Mouse (Mus musculus) heart, adult 9 months (tissue): ENCODE results near the gene Ankdd1b.

Experiments used
- DNase-seq, 2 experiments: peaks; one replicate each; pipeline ENCODE4 v3.0.0; 2022; ENCODE audit warnings: low spot score in 2 of 2

Gene Ankdd1b

DNA sequence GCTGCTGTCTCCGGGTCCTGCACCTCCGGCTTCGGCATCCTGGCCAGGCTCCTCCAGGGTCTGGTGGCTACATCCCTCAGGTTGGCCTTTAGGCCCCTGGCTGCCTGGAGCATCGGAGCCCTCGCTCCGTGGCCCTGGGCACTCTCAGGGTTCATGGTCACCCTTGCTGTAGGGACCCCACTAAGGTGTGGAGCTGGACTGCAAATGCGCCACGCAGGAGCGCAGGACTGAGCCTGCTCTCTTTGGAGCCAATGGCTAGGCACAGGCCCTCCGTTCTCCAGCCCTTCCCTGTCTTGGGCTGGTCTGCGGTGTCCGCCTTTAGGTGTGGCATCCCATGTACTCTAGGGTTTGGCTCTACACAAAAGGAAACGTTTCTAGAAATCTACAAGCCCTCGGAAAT lies at the start of gene Ankdd1b:
Gene Ankdd1b (minus strand): TSS at position 242 of the 400 bp plus-strand sequence.
- DNase-seq = no peak

DNA sequence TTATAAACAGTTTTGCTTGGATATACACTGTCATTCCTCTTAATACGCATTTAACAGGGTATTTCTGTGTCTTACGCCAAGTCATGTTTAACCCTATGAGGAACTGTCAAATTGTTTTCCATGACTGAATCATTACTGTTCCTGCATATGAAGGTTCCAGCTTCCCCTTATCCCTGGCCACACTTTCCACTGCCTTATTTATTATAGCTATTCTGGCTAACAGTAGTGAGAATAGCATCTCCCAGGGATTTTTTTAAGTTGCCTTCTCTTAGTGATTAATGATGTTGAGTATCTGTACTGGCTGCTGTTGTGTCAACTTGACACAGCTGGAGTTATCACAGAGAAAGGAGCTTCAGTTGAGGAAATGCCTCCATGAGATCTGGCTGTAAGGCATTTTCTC lies 46.3 kb upstream of the Ankdd1b start:
- DNase-seq = no peak

DNA sequence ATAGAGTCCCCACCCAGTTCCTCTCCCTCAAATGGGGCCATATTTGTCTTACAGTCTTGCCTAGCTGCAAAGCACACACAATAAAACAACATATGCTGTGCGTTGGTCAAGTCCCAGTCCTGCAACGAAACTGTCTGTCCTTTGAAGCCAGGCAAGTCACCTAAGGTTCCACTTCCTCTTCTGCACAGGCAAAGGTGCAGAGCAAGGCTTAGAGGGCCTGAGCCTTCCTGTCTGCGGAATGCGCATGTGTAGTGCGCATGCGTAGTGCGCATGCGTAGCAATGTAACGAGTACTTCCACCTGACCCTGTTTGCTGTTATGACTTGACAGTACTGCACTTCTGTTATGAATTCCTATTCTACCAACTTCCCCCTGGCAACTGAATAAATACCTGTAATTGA lies 45.3 kb upstream of the Ankdd1b start:
- DNase-seq = no peak

DNA sequence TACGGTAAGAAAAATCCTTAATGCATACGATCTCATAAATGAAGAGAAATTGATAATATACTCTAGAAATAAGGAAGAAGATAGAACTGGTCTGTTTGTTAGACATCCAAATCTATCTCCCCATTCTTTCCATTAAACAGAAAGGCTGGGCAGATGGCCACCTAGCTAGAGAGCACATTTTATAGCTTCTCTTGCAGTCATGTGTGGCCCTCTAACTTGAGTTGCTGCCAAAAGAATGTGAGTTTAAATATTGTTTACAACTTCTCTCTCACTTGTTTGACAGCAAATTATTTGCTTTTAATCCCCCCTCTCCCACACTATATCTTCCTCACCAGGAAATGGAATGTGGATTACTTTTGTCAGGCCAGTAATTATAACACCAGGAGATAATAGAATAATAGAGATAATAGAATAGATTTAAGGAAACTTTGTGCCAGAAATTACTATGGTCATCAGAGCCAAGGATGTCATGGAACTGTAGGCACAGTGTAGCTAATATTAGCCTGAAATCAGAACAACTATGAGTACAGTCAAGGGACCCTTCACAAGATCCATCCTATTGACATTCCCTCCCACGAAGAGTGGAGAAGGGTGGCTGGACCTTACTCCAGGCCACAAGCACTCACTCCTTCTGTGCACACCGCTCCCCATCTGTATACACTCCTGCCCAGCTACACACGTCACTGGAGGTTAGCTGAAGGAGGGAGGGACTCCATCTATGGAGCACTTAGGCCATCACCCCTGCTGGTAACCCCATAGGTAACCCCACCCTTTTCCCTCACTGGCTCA lies 43.4 kb upstream of the Ankdd1b start:
- DNase-seq = no peak

DNA sequence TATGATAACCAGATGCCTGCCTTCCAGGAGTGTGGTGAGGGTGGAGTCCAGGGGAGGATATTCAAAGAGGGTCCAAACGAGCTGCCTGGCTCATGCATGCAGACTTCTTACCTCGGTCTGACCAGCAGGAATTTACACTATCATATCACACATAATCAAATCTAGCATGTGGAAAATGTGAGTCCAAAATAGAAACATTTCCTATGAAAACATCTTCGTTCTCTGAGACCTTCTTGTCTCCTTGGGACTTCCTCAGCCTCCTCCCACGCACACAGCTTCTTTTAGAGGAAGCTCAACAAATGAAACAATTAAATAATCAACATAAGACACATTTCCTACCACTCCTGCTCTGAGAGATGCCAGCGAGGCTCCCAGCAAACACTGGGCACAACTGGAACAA lies 40.9 kb upstream of the Ankdd1b start:
- peak; percentile 36 to 37 for DNase-seq

DNA sequence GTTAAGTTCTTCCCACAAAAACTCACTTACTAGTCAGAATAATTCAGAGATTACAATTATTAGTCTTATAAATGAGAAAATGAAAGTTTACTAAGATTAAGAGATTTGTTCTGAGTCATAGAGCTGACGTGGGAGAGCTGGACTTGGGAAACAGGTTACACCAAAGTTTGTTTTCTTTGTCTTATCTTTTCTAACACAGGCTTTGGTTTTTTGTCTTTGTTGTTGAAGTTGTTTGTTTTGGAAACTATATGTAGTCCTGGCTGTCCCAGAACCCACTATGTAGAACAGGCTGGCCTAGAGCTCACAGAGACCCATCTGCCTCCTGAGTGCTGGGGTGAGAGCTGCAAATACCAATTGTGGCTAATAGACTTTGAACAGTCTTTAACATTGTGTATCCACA lies 40.3 kb upstream of the Ankdd1b start:
- peak in 1 of 2 experiments; percentile 7 for DNase-seq

DNA sequence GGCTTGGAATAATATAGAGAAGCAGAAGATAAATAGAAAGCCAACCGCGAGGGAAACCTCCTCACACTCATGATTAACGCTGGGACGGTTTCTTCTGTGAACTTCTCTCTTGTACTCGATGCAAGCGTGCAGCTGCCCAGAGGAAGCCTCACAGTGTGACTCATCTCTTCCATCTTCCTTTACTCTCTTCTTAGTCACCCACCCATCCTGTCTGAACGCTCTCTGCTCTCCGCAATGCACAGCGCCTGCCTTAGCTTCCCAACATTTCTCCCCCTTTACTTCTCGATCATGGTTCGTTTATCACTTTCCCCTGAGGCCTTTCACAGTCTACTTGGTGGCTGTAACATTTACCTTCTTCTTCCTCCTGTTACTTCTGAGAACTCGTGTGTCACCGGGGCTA lies 39.6 kb upstream of the Ankdd1b start:
- peak; percentile 47 to 57 for DNase-seq

DNA sequence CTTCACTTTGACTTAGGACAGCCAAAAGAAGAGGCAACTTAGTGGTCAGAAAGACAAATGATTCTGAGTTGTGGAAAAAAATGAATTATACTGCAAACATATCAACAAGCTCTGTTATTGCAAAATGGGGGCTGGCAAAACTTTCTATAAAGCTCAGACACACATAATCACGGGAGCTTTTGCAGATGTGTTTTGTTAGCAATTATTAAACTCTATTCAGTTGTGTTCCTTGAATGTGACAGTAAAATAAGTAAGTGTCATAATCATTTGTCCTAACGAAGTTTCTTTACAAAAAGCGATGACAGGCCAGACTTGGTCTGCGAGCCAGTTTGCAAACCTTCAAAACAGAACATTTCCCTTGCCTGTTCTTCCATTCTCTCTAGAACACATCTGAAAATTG lies 36.5 kb upstream of the Ankdd1b start:
- no peak for DNase-seq

DNA sequence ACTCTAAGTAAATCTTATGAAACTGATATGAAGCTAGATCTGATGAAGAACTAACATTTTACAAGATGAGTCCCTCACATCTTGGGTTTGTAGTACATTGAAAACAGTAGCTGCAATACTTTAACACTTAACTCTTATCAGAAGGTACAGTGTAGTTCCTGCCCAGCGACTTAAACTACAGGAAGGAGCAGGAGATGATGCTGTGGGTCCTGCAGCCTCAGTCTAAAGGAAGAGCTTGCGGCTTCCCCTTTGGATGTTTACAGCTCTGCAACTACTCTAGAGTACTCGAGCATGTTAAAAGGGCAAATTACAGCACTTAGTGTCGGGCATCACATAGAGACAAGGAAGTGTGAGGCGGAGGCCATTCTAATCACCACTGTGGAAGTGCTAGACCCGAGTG lies 35.3 kb upstream of the Ankdd1b start:
- no peak for DNase-seq

DNA sequence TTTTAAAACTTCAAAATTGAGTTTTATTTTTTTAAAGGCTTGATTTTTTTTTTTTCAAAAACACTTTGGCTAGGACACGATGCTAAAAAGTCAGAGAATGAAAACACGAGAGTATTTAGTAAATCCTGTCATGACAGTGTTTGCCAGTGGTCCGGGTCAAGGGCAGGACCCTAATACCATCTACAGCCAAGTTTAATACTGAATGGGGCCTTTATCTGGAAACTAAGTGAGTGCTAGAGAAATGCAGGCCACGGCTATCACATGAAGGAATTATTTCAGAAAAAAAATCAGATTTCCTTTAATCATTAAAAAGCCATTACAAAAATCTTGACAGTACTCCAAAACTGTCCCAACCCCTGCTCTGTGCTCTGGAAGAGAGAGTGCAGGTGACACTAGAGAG lies 34.7 kb upstream of the Ankdd1b start:
- no peak for DNase-seq

DNA sequence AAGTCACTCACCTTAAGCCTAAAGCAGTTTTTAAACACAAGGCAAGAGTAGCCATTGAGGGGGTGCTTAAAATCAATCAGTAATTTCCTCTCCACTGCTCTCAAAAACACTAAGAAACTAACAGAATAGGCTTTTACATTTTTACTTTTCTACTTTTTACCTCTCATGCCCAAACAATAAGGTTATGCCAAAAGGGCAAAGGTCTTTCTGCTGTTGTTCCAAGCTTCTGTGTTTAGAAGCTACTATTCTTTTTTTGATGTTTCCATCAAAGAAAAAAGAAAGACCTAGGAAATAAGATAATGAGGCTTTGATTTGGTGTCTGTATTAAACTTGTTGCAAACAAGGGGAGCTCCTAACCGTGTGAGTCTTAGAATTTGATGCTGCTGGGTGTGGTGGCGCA lies 28.9 kb upstream of the Ankdd1b start:
- no peak for DNase-seq

DNA sequence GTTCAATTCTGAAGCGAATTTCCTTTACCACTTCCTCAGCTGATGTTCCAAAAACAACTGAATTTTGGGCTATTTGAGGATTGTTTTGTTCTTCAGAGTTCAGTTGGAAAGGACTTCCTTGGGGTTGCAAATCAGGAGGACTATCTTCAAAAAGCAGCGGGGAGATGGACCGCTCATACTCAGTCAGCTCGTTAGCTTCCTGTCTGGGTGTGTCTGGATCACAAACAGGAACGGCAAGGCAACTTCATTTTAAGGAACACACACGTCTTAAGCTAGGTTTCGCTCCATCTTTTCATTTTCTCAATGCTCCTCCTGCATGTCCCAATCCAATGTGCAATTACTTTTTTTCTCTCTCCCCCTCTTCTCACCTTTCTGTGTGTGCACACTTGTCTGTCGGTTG lies 25.6 kb upstream of the Ankdd1b start:
- DNase-seq = peak in 1 of 2 experiments; percentile 4

DNA sequence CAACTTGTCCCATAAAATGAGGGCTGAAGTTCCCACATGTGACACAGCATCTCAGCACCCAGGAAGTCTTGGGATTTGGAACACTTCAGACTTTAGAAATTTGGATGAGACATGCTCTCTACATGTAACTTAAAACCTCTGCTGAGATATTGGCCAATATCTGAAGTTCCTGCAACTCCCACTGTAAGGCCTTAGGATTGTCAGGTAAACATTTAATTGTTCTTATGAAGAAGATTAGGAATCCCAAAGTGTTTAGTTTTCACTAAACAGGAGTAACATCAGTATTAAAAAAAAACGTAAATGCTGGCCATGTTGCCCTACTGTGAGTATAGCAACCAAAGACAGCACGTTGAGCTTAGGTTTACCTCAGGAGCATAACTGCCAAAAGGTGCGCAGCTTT lies 19.4 kb upstream of the Ankdd1b start, which contains the start of gene Gm17622:
Gene Gm17622 (plus strand): TSS at position 301 of the 400 bp plus-strand sequence.
- DNase-seq = no peak

DNA sequence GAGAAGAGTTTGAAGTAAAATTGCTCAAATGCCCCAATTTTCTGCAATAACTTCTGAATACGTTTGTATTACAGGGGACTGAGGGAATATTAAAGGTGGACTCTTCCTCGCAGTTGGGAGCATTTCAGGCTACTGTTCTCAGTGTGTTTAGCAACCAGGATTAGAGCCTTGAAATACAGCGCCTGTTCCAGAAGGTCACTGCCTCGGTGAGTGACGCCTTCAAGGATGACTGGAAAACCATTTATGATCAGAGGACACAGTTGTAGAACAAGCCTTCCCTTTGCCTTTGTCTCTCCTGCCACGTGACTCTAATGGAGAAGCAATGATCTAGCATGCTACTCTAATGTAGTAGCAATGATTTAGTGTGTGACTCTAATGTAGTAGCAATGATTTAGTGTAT lies 17.0 kb upstream of the Ankdd1b start:
- DNase-seq = no peak

DNA sequence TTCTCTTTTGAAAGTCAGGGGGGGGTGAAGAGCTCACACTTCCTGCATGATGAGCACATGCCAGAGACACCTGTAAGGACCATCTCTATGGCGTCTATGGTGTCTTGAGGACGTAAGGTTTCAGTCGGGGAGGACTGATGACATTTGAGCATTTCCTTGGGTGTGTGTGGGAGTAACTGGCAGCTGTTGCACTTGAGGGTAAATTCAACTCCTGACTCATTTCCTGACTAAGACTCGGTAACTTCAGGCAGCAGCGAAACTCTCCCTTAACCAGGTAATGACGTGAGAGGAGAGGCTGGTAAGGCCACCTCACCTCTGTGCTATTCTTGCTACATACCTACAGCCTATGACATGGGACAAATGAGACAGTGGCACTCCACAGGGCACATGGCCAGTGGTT lies 16.2 kb upstream of the Ankdd1b start:
- DNase-seq = no peak

DNA sequence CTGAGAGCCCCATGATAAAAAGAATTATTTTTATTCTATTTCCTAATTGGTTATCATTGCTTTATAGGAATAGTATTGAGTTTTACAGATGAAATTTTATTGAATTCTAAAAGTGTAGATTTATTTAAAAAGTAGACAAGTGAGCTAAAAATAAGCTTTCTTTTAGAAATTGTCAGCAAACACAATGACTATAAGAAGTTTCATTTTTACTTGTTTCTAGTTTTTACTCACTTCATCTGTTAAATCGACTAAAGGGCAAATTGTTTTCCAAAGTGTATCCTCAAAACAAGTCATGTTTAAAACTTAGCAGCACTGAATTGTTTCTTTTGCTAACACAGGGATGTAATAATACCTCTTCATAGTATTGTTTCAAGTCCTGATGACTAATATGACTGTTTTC lies 8.0 kb upstream of the Ankdd1b start:
- DNase-seq = no peak

DNA sequence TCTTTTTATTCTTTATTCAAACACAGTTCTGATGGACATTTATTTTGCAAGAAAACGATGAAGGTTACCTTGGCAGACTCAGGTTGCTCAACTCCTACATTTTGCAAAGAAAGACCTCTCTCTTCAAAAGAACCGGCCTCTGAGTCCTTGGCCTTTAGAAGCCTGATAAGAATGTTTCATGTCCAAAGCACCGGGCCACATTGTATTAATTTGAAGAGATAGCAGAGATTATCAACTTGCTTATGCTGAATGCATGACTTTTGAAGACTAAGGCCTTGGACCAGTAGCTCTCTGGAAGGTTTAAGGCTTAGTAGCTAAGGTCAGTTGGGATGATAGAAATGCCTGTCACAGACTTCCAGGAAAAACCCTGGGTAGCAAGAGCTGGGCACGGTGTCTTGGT lies 6.2 kb upstream of the Ankdd1b start:
- DNase-seq = no peak

DNA sequence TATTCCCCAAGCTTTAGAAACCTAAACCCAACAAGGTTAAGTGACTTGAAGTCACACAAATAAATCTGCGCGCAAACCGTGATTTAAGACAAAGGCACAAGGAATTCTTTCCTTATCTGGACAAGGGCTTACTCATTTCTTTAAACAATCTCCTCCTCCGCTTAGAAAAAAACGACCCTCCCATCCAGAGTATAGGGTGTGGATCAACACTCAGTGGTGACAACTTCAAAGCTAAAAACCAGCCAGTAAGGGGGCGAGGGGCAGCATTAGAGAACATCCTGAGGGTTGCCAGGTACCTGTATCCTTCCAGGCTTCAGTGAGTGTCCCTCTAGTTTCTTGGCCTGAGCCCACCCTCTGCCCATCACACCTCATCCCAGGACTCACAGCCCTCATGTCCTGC lies 442 bp downstream of the Ankdd1b start:
- DNase-seq = no peak

DNA sequence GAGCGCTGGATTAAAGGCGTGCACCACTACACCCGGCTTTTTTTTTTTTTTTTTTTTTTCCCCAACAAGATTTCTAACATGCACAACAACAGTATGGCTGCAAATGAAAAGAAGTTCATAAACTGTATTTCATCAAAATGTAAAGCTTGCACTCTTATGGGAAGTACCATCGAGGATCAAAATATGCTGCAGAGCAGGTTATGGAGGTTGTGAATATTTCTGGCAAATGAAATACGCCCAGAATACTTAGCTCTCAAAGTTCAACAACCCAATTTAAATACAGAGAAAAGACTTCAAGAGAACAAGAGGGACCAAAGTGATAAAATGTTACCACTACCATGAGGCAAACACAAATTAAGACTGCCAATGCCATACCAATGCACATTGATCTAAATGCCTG lies 2.3 kb downstream of the Ankdd1b start:
- no peak for DNase-seq

DNA sequence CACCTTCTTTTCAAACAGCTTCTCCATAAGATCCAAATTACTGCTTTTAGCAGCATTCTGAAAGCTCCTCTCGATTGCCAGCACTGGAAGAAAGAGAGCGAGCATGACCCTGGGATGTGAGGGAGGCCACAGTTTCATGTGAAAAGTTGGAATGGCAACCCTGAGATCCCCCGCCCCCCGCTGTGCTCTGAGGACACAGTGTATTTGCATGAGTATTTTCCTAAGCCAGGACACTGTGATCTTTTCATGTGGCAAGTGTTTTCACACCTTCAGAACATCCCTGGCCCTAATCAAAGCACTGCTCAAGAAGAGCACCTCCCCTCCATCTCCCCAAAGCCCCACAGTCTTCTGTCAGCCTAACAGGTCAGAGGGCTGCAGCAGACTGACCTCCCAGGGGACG lies 5.7 kb downstream of the Ankdd1b start:
- DNase-seq = no peak

DNA sequence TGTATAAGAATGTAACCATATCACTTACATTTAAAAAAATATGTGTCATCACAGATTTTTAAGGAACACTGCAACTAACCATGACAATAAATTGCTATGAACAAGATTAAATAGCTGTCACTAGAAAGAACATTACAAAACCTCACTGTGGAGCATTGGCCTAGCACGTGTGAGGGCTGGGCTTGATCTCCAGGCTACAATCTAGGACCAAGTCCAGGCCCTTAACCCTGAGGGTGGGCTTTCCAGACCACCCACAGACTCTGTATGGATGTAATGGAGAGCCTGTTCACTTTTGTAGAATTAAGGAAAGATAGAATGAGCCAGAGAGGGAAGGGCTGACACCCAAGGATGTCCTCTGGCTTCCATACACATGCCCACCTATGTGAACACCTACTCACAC lies 8.4 kb downstream of the Ankdd1b start:
- DNase-seq = no peak

DNA sequence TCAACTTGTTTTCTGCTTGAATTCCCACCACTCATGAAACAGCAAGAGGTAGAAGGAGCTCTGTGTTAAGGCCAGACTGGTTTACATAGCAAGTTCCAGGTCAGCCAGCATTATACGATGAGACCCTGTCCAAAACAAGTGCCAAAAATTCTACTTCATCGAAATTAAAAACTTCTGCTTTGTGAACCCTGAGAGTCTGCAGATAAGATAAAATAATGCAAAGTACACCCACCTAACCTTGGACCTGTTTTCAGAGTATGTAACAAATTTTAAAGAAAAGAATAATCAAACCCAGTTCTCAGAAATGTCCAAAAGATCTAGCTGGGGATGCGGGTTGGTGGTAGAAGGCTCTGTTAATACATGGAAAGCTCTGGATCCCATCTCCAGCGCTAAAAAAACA lies 12.4 kb downstream of the Ankdd1b start:
- no peak for DNase-seq

DNA sequence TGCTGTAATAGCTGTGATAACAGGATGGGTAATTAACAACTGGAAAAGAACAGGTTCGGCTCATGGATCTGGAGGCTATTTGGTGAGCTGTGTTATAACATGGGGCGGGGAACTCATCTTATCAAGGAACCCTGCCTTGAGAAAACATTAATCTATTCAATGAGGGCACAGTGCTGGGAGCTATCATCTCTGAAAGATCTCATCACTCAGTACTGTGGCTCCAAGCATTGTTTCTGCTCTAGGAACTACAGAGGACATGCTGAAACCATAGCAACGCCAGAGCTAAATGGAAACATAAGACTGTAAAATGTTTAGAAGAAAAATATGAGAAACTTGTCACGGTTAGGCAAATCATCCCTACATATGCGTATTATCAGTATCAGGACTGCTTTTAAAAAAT lies 13.0 kb downstream of the Ankdd1b start:
- no peak for DNase-seq

DNA sequence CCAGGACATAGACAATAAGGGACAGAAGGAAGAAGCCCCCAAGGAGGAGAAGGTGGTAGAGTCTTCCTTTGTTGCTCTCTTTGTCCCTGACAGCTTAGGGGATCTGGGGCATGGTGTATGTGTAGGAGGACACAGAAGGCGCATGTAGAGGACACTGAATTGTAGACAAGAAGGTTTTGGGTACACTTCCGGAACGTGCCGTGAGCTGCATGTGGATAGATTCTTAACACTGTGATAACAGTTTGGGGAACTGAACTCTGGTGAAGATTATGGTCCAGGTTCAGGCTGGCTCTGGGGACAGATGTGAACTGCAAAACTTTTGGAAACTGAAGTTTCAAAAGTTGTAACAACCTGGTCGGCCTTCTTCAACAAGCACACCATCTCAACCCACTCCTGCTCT lies 13.4 kb downstream of the Ankdd1b start:
- DNase-seq = no peak
